Mouse (Mus musculus) lung, postnatal 25 days (tissue): ENCODE measurements at regions not wholly inside any gene's neighbourhood (a gene's known extent, or its start where the extent isn't known, plus 50 kb on each side); places are given as distances from the start of the nearest gene placed in this dataset.

Source experiments
- DNase-seq: peaks from one replicate; pipeline ENCODE4 v3.0.0; 2022; ENCODE audit warnings: low spot score

GRCm38 (mm10) chr12:68683176-68683575 is 475.8 kb downstream of the Rps29 start:
- DNase-seq: no peak

- DNase-seq: no peak
These were observed 478.3 kb downstream of the Rps29 start for GRCm38 (mm10) chr12:68680668-68681067.

- DNase-seq: no peak
These were observed 482.8 kb downstream of the Rps29 start for GRCm38 (mm10) chr12:68676096-68676775.

- no peak for DNase-seq
These were observed 487.0 kb downstream of the Rps29 start for GRCm38 (mm10) chr12:68672011-68672410.

GRCm38 (mm10) chr12:68645901-68646585 is 512.9 kb downstream of the Rps29 start:
- DNase-seq: no peak

GRCm38 (mm10) chr12:68643671-68644070 is 515.3 kb downstream of the Rps29 start:
- no peak for DNase-seq

- DNase-seq: no peak
These were observed 526.5 kb downstream of the Rps29 start for GRCm38 (mm10) chr12:68632441-68632840.

GRCm38 (mm10) chr12:68618337-68618736 is 540.6 kb downstream of the Rps29 start:
- no peak for DNase-seq

GRCm38 (mm10) chr12:68605417-68606000 is 553.5 kb downstream of the Rps29 start:
- no peak for DNase-seq

- DNase-seq: no peak
These were observed 554.3 kb downstream of the Rps29 start for GRCm38 (mm10) chr12:68604524-68605299.

GRCm38 (mm10) chr12:68602682-68603081 is 556.3 kb downstream of the Rps29 start:
- no peak for DNase-seq

GRCm38 (mm10) chr12:68601366-68601765 is 557.6 kb downstream of the Rps29 start:
- no peak for DNase-seq

GRCm38 (mm10) chr12:68599681-68600596 is 559.0 kb downstream of the Rps29 start:
- DNase-seq: peak; percentile 15

GRCm38 (mm10) chr12:68599016-68599616 is 559.9 kb downstream of the Rps29 start:
- no peak for DNase-seq

- no peak for DNase-seq
These were observed 573.5 kb downstream of the Rps29 start for GRCm38 (mm10) chr12:68585524-68585872.

GRCm38 (mm10) chr12:68584786-68585523 is 574.0 kb downstream of the Rps29 start:
- peak; percentile 26 for DNase-seq

GRCm38 (mm10) chr12:68579909-68580308 is 579.1 kb downstream of the Rps29 start:
- no peak for DNase-seq

GRCm38 (mm10) chr12:68577453-68577852 is 581.5 kb downstream of the Rps29 start:
- DNase-seq: no peak

GRCm38 (mm10) chr12:68576855-68577254 is 582.1 kb downstream of the Rps29 start:
- DNase-seq: no peak

GRCm38 (mm10) chr12:68554943-68555627 is 603.9 kb downstream of the Rps29 start:
- DNase-seq: no peak
